Comparison of ENCODE assay signal across 11 mouse cellular contexts in genomic region chr4:88280536-88280935, GRCm38 (mm10).
DNase-seq lines count a peak whose midpoint lies in the region; ATAC-seq and TF ChIP-seq lines count a peak whose summit lies in the region.
"Had no signal": no experiment of that assay in that cellular context is flagged by ENCODE, and none has a peak within 500 bp of the region (broad histone marks: within the 10 kb centered on the region; RNA-seq: fewer than 3 reads in every experiment).

No protein-coding gene starts in this region.

- peak; percentile 15 for DNase-seq in thymus, postnatal 0 days (ENCODE audit: low spot score)
- DNase-seq in thymus, postnatal 10 days (ENCODE audit: low spot score in 2 of 2), result no peak
- no peak for DNase-seq in spleen, postnatal 14 days (ENCODE audit: low spot score in 2 of 2)
- DNase-seq in heart, adult 11 months, result no peak
- DNase-seq in cerebellum, adult 2 months, result no peak
- DNase-seq: cerebellum, adult 9-10 months had no signal

- H3K4me3 ChIP-seq in intestine, postnatal 0 days (ENCODE audit: low read depth, low read length), result no peak overlapping the region
- H3K4me3 ChIP-seq in intestine, embryonic 15.5 days (replicated peaks), result no peak overlapping the region
- H3K4me3 ChIP-seq in cerebellum, adult 2 months (replicated peaks; ENCODE audit: insufficient read depth, low read depth, low read length), result no peak overlapping the region
- H3K4me3 ChIP-seq: neural tube, embryonic 15.5 days had no signal

- no peak for TF ChIP-seq POLR2A in cerebellum, adult 2 months (IDR thresholded peaks at IDR 0.05; ENCODE audit: borderline replicate concordance, insufficient read depth, low read length)

- H3K27ac ChIP-seq in intestine, postnatal 0 days (ENCODE audit: low read depth, low read length), result no peak overlapping the region
- H3K27ac ChIP-seq in intestine, embryonic 15.5 days, result no peak overlapping the region
- H3K27ac ChIP-seq in cerebellum, adult 2 months (ENCODE audit: insufficient read depth, low read length), result no peak overlapping the region
- H3K27ac ChIP-seq: hindbrain, postnatal 0 days; neural tube, embryonic 15.5 days had no signal

- H3K4me1 ChIP-seq in intestine, postnatal 0 days (replicated peaks; ENCODE audit: control insufficient read depth, insufficient read depth, low read length), result no peaks in the 10 kb centered on the region
- no peaks in the 10 kb centered on the region for H3K4me1 ChIP-seq in intestine, embryonic 15.5 days (replicated peaks)
- H3K4me1 ChIP-seq in cerebellum, adult 2 months (ENCODE audit: control insufficient read depth, insufficient read depth, low read length), result peaks cover 2% of the 10 kb centered on the region; the same call in 1 of the 2 replicates

- peak; percentile 32 for TF ChIP-seq CTCF in intestine, postnatal 0 days (IDR thresholded peaks at IDR 0.05; ENCODE audit: low read depth)
- no peak for TF ChIP-seq CTCF in cerebellum, adult 2 months (IDR thresholded peaks at IDR 0.05; ENCODE audit: borderline replicate concordance, insufficient read depth, low read depth, low read length)

- no peak for ATAC-seq in intestine, postnatal 0 days
- ATAC-seq in intestine, embryonic 15.5 days, result no peak
- peak; percentile 74 for ATAC-seq in megakaryocyte-erythroid progenitor cell, adult 5-6 weeks (replicated peaks; ENCODE audit: low FRiP score, low TSS enrichment, poor library complexity, severe bottlenecking)
- ATAC-seq: hindbrain, postnatal 0 days had no signal

- H3K9me3 ChIP-seq in intestine, postnatal 0 days (ENCODE audit: control insufficient read depth), result no peaks in the 10 kb centered on the region
- H3K9me3 ChIP-seq in intestine, embryonic 15.5 days, result no peaks in the 10 kb centered on the region
- H3K9me3 ChIP-seq: neural tube, embryonic 15.5 days had no signal

- H3K9ac ChIP-seq in intestine, postnatal 0 days (ENCODE audit: low read depth, low read length), result no peak overlapping the region
- H3K9ac ChIP-seq in intestine, embryonic 15.5 days, result no peak overlapping the region
- H3K9ac ChIP-seq: neural tube, embryonic 15.5 days had no signal

- H3K4me2 ChIP-seq in intestine, postnatal 0 days (replicated peaks; ENCODE audit: low read depth), result no peak overlapping the region
- no peak overlapping the region for H3K4me2 ChIP-seq in intestine, embryonic 15.5 days (replicated peaks)
- H3K4me2 ChIP-seq: neural tube, embryonic 15.5 days had no signal

- no peaks in the 10 kb centered on the region for H3K27me3 ChIP-seq in intestine, postnatal 0 days (replicated peaks; ENCODE audit: control insufficient read depth, insufficient read depth, low read length)
- H3K27me3 ChIP-seq in intestine, embryonic 15.5 days (replicated peaks), result no peaks in the 10 kb centered on the region
- H3K27me3 ChIP-seq in cerebellum, adult 2 months (ENCODE audit: control insufficient read depth, insufficient read depth, low read length), result no peaks in the 10 kb centered on the region
- H3K27me3 ChIP-seq: neural tube, embryonic 15.5 days had no signal

- H3K36me3 ChIP-seq in intestine, postnatal 0 days (ENCODE audit: control insufficient read depth, insufficient read depth), result no peaks in the 10 kb centered on the region
- H3K36me3 ChIP-seq in intestine, embryonic 15.5 days, result no peaks in the 10 kb centered on the region
- H3K36me3 ChIP-seq: neural tube, embryonic 15.5 days had no signal

- WGBS in intestine, postnatal 0 days, result 96% methylated on average over 2 of the region's 2 CpGs
- WGBS in intestine, embryonic 15.5 days, result 91% methylated on average over 2 of the region's 2 CpGs
- 99% methylated on average over 2 of the region's 2 CpGs for WGBS in cerebellum, adult 2 months
